Mouse (Mus musculus): Measurements from ENCODE around the gene Gm37240. TPM values are rescaled to one million over a fixed set of nuclear protein-coding genes. Genes with fewer than 3 reads are reported as not detected.

The Gm37240 gene
- polyA plus RNA-seq, 1 experiment, result 0.53 TPM

- TF ChIP-seq CTCF (IDR thresholded peaks at IDR 0.05; ENCODE audit: borderline replicate concordance, extremely low read depth, insufficient read depth, insufficient read length) (no peak), POLR2A (IDR thresholded peaks at IDR 0.05; ENCODE audit: borderline replicate concordance, extremely low read depth, insufficient read depth, insufficient read length, poor library complexity, severe bottlenecking) (no peak)
- DNase-seq (ENCODE audit: low read depth), result peak; percentile 37
Measured at GRCm38 (mm10) chr3:85551352-85551751, 336.0 kb downstream of the Gm37240 start.

GRCm38 (mm10) chr3:85550312-85550711 lies 337.0 kb downstream of the Gm37240 start:
- TF ChIP-seq CTCF (IDR thresholded peaks at IDR 0.05; ENCODE audit: borderline replicate concordance, extremely low read depth, insufficient read depth, insufficient read length) (no peak), POLR2A (IDR thresholded peaks at IDR 0.05; ENCODE audit: borderline replicate concordance, extremely low read depth, insufficient read depth, insufficient read length, poor library complexity, severe bottlenecking) (no peak)
- no peak for DNase-seq (ENCODE audit: low read depth)

- TF ChIP-seq CTCF (IDR thresholded peaks at IDR 0.05; ENCODE audit: borderline replicate concordance, extremely low read depth, insufficient read depth, insufficient read length) (peak; percentile 44; the same call in 1 of the 2 replicates), POLR2A (IDR thresholded peaks at IDR 0.05; ENCODE audit: borderline replicate concordance, extremely low read depth, insufficient read depth, insufficient read length, poor library complexity, severe bottlenecking) (no peak)
- DNase-seq (ENCODE audit: low read depth), result no peak
Measured at GRCm38 (mm10) chr3:85543652-85544051, 343.7 kb downstream of the Gm37240 start.

- no peak for DNase-seq (ENCODE audit: low read depth)
- no peak for TF ChIP-seq POLR2A (IDR thresholded peaks at IDR 0.05; ENCODE audit: borderline replicate concordance, extremely low read depth, insufficient read depth, insufficient read length, poor library complexity, severe bottlenecking)
- TF ChIP-seq CTCF (IDR thresholded peaks at IDR 0.05; ENCODE audit: borderline replicate concordance, extremely low read depth, insufficient read depth, insufficient read length), result no peak
Measured at GRCm38 (mm10) chr3:85542765-85543164, 344.6 kb downstream of the Gm37240 start.

GRCm38 (mm10) chr3:85535621-85536520 lies 351.4 kb downstream of the Gm37240 start:
- TF ChIP-seq POLR2A (IDR thresholded peaks at IDR 0.05; ENCODE audit: borderline replicate concordance, extremely low read depth, insufficient read depth, insufficient read length, poor library complexity, severe bottlenecking) (no peak), CTCF (IDR thresholded peaks at IDR 0.05; ENCODE audit: borderline replicate concordance, extremely low read depth, insufficient read depth, insufficient read length) (no peak)

GRCm38 (mm10) chr3:85535042-85535441 lies 352.3 kb downstream of the Gm37240 start:
- TF ChIP-seq POLR2A (IDR thresholded peaks at IDR 0.05; ENCODE audit: borderline replicate concordance, extremely low read depth, insufficient read depth, insufficient read length, poor library complexity, severe bottlenecking) (no peak), CTCF (IDR thresholded peaks at IDR 0.05; ENCODE audit: borderline replicate concordance, extremely low read depth, insufficient read depth, insufficient read length) (no peak)
- DNase-seq (ENCODE audit: low read depth), result no peak

More at GRCm38 (mm10) chr3:85535621-85536520, 351.4 kb downstream of the Gm37240 start:
- DNase-seq (ENCODE audit: low read depth), result no peak

GRCm38 (mm10) chr3:85532376-85532775 lies 354.9 kb downstream of the Gm37240 start:
- DNase-seq (ENCODE audit: low read depth), result no peak
- TF ChIP-seq POLR2A (IDR thresholded peaks at IDR 0.05; ENCODE audit: borderline replicate concordance, extremely low read depth, insufficient read depth, insufficient read length, poor library complexity, severe bottlenecking), result no peak
- TF ChIP-seq CTCF (IDR thresholded peaks at IDR 0.05; ENCODE audit: borderline replicate concordance, extremely low read depth, insufficient read depth, insufficient read length), result no peak

GRCm38 (mm10) chr3:85530601-85531161 lies 356.6 kb downstream of the Gm37240 start:
- DNase-seq (ENCODE audit: low read depth), result no peak
- TF ChIP-seq CTCF (IDR thresholded peaks at IDR 0.05; ENCODE audit: borderline replicate concordance, extremely low read depth, insufficient read depth, insufficient read length), result no peak
- TF ChIP-seq POLR2A (IDR thresholded peaks at IDR 0.05; ENCODE audit: borderline replicate concordance, extremely low read depth, insufficient read depth, insufficient read length, poor library complexity, severe bottlenecking), result no peak

- DNase-seq (ENCODE audit: low read depth), result no peak
- no peak for TF ChIP-seq CTCF (IDR thresholded peaks at IDR 0.05; ENCODE audit: borderline replicate concordance, extremely low read depth, insufficient read depth, insufficient read length)
- no peak for TF ChIP-seq POLR2A (IDR thresholded peaks at IDR 0.05; ENCODE audit: borderline replicate concordance, extremely low read depth, insufficient read depth, insufficient read length, poor library complexity, severe bottlenecking)
Measured at GRCm38 (mm10) chr3:85521311-85521907, 365.9 kb downstream of the Gm37240 start.

GRCm38 (mm10) chr3:85518668-85519067 lies 368.6 kb downstream of the Gm37240 start:
- TF ChIP-seq POLR2A (IDR thresholded peaks at IDR 0.05; ENCODE audit: borderline replicate concordance, extremely low read depth, insufficient read depth, insufficient read length, poor library complexity, severe bottlenecking) (no peak), CTCF (IDR thresholded peaks at IDR 0.05; ENCODE audit: borderline replicate concordance, extremely low read depth, insufficient read depth, insufficient read length) (no peak)
- DNase-seq (ENCODE audit: low read depth), result no peak

GRCm38 (mm10) chr3:85518072-85518471 lies 369.2 kb downstream of the Gm37240 start:
- no peak for TF ChIP-seq CTCF (IDR thresholded peaks at IDR 0.05; ENCODE audit: borderline replicate concordance, extremely low read depth, insufficient read depth, insufficient read length)
- no peak for TF ChIP-seq POLR2A (IDR thresholded peaks at IDR 0.05; ENCODE audit: borderline replicate concordance, extremely low read depth, insufficient read depth, insufficient read length, poor library complexity, severe bottlenecking)
- DNase-seq (ENCODE audit: low read depth), result no peak
